Mouse (Mus musculus): Measurements from ENCODE around the gene Tmem222.

The Tmem222 gene

DNA sequence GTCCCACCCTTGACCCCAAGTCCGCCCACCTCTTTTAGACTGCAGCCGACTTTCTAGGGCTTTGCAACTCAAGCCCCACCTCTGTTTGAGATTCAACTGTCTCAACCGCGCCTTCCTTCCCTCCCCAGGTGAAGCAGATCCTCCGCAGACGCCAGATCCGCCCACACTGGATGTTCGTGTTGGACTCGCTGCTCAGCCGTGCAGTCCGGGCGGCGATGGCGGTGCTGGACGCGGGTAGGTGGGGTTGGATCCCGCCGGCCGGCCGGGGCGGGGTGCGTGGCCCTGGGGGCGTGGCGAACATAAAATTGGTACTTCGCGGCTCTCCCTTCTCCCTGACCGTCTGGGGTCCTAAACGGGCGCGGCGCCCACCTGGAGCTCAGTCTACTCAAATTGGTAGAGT lies 26.4 kb downstream of the Tmem222 start:
- no peak for DNase-seq (ENCODE audit: low read depth, low spot score)

DNA sequence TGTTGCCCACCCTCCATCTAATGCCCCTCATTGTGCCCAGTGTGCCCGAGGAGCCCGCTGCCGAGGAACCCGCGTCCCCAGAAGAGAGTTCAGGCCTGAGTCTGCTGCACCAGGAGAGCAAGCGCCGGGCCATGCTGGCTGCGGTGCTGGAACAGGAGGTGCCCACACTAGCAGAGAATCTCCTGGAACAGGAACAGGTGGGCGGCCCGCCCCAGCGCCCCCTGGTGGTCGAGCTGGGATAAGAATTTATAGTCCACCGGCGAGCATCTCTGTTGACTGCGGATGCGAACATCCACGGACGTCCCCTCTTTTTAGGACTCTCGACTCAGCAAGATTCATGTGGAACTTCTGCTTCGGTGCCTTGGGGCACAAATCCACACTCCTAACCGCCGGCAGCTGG lies 27.0 kb downstream of the Tmem222 start:
- DNase-seq (ENCODE audit: low read depth, low spot score): peak; percentile 35

DNA sequence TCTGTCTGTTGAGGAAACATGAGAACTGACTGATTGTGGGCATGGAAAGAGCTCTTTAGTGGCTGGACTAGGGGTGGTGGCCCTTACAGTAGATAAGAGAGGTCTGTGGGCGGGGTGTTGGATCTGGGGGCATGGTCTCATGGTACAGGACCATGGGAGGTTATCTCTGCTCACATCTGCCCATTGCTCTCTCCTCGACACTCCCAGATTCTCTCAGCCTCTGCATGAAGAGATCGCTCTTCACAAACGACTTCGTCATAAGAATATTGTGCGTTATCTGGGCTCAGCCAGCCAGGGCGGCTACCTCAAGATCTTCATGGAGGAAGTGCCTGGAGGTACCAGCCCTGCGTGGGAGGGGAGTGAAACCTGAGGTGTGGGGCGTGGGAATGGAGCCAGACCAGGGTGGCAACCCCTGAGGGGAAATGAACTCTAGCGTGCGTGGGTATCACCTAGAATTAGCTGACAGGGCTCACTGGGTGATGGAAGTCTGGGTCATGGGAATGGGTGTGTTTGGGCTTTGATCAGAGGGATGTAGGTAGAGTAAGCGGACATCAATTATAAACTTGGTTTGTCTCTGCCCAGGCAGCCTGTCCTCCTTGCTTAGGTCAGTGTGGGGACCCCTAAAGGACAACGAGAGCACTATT lies 29.7 kb downstream of the Tmem222 start:
- no peak for DNase-seq (ENCODE audit: low read depth, low spot score)

DNA sequence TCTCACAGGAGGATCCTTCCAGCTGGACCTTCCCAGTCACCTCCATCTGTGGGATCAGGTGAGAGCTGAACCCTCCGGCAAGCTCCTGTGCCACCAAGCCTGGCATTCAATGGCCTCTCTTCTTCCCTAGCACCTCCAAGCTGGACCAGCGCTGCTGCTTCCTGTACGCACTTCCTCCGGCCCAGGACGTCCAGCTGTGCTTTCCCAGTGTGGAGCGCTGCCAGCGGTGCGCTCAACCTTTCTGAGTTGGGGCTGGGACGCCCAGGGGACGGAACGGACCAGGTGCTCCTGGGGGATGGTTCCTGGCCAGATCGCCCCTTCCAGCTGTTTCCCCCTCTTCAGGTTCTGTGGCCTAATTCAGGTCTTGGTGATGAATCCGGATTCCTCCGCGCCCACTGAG lies 30.5 kb downstream of the Tmem222 start:
- no peak for DNase-seq (ENCODE audit: low read depth, low spot score)

DNA sequence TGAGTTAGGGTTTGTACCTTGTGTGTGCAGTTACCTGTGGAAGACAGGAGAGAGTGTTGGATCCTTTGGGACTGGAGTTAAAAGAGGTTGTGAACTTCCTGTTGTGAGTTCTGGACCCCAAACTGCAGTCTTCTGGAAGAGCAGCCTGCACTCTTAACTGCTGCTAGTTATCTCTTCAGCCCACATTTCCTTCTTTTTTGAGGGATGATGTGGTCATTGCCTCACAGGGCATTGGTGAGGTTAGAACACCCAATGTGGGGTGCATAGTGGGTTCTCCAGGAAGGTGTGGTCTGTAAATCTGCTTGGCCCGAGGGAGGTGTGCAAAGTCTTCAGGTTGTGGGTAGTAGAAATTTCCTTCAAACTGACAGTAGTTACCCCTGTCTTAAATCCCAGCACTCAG lies 33.3 kb downstream of the Tmem222 start:
- DNase-seq (ENCODE audit: low read depth, low spot score): no peak

DNA sequence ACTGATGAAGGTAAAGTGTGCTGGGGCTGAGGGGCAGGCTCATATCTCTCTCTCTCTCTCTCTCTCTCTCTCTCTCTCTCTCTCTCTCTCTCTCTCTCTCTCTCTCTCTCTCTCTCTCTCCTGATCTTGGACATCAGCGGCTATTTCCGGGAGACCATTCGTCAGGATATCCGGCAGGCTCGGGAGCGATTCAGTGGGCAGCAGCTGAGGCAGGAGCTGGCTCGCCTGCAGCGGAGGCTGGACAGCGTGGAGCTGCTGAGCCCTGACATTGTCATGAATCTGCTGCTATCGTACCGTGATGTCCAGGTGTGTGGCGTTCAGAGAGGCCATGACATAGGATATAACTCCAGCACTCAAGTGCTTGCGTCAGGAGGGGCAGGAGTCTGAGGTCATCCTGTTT lies 34.1 kb downstream of the Tmem222 start:
- no peak for DNase-seq (ENCODE audit: low read depth, low spot score)

DNA sequence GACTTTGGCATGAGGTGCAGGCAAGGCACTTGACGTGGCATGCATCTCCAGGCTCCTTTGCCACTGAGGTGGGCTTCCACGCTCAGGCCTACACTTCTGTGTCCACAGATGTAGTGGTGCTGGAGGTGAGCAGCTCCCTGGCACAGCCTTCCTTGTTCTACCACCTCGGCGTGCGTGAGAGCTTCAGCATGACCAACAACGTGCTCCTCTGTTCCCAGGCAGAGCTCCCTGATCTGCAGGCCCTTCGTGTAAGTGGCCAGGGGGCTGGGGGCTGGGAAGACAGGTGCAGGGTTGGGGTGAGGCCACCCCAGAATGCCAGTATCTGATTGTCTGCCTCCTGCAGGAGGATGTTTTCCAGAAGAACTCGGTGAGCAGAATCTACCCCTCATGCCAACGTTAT lies 34.9 kb downstream of the Tmem222 start:
- no peak for DNase-seq (ENCODE audit: low read depth, low spot score)

DNA sequence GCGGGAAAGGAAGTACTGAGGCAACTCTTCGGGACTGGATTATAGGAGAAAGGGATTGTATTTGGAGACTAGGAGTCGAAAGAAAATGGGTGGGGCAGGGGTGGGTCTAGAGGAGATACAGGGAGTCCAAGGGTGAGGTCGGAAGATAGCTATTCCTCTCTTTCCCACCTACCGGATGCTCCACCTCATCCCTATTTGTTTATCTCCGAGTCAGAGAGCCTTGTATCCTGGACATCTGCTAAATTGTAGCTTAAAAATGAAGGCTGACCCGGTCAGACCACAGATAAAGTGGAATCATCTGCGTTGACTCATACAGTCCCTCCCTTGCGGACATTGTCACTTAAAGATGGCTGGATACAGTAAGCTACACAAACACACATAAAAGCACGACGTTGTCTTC lies 35.7 kb downstream of the Tmem222 start:
- no peak for DNase-seq (ENCODE audit: low read depth, low spot score)

DNA sequence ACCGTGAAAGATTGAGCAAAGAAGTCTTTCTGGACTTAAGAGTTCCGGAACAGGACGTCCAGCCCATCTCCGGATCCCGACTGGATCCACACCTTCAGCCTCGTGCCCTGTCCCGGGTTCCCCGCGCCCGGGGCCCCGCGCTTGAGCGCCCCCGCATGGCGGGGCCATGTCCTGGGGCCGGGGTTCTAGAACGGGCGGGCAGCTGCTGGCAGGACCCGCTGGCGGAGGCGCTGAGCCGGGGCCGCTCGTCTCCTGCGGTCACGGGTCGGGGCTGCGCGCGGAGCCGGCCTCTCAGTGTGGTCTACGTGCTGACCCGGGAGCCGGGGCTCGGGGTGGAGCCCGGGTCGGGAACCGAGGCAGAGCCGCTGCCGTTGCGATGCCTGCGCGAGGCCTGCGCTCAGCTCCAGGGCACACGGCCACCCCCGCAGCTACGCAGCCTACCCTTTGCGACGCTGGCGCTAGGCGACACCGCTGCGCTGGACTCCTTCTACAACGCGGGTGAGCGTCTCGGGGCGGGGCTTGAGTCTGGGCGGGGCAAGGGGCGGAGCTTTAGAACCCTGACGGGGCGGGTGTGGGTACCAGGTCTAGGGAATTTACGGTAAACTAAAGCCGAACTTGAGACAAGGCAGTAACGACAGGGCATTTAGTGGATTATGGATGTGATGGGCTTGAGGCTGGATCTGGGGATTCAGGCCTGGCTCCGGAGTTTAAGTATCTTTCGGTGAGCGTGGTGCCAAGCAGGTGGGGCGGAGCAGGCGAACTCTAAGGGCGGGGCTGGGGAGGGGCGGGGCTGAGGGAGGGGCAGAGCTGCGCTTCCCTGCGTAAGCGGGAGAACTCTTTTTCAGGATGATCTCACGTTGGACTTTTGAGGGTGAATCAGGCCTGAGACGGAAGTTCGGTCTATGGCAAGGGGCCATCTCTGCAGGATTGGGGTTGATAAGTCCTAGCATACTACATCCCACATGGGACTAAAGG lies 36.4 kb downstream of the Tmem222 start:
- peak; percentile 95 for DNase-seq (ENCODE audit: low read depth, low spot score)

DNA sequence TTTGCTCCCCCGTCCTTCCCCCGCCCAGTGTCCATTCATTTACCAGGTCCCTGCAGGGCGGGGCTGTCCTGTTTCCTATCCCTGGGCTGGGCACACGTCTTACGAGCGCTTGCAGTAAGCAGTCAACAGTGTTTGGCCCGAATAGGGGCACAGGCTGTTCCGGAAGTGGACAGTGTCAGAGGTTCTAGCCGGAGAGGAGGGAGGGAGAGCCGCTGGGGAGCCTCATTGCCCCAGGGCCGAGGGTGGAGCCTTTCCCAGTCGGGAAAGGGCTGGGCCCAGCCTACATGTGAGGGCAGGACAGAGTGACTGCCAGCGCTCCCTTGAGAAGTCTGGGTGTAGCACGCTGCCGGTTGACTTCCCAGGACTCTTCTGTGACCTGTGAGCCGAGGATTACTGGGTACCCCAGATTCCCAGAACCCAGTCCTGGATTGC lies 37.1 kb downstream of the Tmem222 start, which contains the start of gene Map3k6:
Gene Map3k6, plus strand, starts transcription at position 329 of the 432 bp plus-strand sequence.
- DNase-seq (ENCODE audit: low read depth, low spot score): peak; percentile 82

DNA sequence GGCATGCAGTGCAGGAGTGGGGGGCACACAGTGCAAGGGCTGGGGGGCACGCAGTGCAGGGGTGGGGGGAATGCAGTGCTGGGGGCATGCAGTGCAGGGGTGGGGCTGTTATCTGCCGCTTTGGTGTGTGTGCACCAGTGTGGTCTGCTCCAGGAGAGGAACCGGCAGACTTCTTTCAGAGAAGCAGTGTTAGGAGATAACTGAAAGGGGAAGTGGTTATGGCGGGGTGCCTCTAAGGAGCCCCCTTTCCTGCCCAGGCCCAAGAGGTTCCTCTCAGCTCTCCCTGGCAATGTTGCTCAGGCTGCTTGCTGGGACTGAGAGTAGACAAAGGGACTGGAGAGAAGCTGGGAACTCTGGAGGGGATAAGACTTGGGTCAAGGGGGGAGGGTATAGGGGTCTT lies 39.7 kb downstream of the Tmem222 start:
- no peak for DNase-seq (ENCODE audit: low read depth, low spot score)

DNA sequence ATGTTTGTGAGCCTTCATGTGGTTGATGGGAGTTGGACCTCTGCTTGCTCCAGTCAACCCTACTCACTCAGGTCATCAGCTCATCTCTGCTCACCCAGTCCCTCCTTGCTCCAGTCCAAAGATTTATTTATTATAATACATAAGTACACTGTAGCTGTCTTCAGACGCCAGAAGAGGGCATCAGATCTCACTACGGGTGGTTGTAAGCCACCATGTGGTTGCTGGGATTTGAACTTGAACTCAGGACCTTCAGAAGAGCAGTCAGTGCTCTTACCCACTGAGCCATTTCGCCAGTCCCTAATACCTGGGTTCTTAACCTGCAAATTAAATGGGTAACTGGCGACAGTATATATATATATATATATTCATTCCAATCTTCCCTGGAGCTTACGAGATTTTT lies 42.2 kb downstream of the Tmem222 start:
- DNase-seq (ENCODE audit: low read depth, low spot score): no peak

DNA sequence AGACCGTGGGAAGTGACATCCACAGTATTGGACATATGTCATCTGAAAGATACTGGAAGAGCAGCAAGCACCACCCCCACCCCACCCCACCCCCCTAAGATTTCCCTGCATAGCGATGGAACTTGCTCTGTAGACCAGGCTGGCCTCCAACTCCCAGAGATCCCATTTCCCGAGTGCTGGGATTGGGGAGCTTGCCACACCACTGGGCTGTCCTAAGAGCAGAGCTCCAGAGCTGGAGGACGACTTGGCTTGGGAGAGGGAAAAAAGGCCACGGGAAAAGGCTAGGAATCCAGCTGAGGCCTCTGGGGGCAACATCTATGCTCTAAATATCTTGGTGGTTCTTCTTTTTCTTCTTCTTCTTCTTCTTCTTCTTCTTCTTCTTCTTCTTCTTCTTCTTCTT lies 42.8 kb downstream of the Tmem222 start:
- DNase-seq (ENCODE audit: low read depth, low spot score): no peak

DNA sequence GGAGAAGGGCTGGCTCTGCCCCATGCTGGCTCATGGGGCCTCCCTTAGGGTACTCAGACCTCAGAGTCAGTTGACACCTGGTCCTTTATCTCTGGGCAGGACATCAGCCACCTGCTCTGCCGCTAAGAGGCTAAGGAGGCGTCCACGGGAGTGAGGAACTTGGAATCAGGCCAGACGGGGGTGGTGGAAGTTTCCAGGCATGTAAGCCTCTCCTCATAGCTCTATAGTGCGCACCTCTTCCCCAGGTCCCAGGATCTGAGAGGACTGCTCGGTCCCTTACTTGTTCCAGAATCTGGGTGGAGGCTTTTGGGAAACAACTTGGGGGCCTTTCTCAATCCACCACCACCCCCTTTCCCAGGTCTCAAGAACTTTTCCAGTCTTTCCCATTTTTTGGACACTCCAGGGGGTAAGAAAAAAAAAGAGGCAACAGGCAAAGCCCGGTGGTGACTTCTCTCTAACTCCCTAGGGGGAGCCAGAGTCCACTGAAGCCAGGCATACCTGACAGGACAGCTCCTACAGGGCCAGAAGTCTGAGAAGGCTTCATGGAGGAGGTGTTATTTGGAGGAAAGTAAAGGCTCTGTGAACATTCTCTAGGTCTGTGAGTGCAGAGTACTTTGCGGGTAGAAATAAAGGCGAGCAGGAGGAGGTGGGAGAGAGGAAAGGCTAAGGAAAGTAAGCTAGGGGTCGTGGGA lies 44.2 kb downstream of the Tmem222 start:
- DNase-seq (ENCODE audit: low read depth, low spot score): peak; percentile 56

DNA sequence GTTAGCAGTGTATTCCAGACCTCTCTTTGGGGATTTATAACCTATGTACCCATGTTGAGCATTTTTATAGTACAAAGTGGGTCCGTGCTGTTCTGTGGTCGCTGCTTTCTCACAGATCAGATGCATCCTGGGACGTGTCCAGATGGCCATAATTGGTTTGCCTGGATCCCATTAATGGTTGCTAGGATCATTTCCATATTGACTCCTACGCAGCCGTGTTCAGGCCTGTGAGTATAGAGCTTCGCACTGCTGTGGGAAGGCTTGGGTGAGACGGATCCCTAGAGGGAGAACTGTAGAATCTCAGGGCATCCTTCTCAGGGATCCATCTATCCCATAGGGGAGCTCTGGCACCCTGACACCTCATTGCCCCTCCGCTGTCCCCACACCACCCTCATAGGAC lies 48.0 kb downstream of the Tmem222 start:
- DNase-seq (ENCODE audit: low read depth, low spot score): no peak

DNA sequence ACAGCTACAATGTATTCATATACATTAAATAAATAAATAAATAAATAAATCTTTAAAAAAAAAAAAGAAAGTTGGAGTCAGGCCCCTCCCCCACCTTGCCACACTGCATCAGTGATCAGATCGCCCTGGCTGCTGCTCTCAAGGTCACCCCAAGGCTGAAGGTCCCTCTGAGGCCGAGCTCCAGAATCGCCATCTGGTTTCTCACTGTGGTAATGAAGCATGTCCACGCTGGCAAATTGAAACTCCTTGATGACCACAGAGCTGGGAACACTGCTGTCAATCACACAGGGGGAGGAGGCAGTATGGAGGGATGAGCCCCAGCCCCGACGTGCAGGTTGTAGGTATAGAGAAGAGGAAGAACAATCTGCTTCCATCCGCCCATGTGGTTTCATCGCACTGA lies 50.0 kb downstream of the Tmem222 start:
- DNase-seq (ENCODE audit: low read depth, low spot score): no peak

DNA sequence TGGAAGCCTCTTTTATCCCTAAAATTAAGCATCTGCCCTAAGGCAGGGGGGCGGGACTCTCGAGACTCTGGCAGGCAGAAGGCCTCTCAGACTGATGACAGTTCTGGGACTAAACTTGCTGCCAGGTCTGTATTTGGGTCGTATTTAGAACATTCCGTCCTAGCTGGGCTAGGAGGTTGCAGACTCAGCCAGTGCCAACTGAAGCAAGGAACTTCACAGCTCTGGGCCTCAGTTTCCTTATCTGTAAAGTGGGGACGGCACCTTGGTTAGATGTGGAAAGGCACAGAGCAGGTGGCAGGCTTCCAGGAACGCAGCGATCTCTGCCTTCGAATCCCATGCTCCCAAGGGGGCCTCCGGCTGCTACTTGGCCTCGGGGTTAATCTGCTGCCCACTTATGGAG lies 51.5 kb downstream of the Tmem222 start:
- no peak for DNase-seq (ENCODE audit: low read depth, low spot score)

DNA sequence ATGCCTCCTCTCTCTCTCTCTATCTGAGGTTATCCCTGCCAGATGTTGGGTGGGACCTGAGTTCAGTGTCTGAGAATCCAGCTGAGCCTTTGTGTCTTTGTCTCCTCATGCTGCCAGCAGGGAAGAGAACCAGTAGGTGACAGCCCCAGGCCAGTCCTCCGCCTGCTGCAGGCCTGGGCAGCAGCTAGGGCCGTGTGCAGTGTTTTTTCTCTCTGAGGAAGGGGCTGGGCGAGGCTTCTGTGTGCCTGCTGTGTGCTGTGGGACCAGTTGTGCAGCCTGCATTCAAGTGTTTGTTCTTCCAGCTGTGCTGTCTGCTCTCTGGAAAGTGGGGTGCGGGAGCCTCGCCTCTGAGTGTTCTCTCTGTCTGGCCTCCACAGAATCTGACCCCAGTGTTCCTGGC lies 53.7 kb downstream of the Tmem222 start:
- DNase-seq (ENCODE audit: low read depth, low spot score): no peak

DNA sequence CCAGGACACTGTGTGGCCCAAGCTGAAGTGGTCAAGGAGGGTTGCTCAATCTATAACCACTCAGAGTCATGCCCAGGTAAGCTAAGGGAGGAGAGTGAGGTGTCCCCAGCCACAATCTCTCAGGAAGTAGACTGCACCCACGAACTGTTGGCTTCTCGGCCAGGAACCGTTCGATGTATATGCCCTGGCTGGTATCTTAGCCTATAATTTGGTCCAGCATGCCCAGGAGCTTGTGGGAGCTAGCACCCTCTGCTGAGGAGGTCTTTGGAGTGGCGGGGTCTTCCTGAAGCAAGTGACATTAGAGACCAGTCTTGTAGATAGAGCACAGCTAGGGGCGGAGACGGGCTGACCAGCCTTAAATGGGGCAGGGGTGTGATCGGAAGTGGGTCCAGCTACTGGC lies 55.9 kb downstream of the Tmem222 start:
- DNase-seq (ENCODE audit: low read depth, low spot score): no peak

DNA sequence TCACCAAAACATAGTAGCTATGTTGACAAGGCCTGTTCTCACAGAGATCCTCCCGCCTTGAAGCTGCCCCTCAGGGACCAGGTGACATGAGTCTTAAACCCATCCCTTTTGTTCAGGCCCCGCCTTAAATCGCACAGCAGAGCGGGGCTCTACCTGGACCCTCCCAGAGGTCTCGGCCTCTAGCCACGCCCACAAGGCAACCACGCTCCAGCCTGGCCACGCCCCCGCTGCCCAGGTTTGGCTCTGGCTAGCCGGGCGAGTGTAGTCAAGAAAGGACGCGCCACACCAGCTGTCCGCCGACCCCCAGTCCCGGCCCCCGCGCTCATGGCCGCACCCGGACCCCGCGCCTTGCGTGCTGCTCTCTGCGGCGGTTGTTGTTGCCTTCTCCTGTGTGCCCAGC lies 56.9 kb downstream of the Tmem222 start:
- no peak for DNase-seq (ENCODE audit: low read depth, low spot score)

DNA sequence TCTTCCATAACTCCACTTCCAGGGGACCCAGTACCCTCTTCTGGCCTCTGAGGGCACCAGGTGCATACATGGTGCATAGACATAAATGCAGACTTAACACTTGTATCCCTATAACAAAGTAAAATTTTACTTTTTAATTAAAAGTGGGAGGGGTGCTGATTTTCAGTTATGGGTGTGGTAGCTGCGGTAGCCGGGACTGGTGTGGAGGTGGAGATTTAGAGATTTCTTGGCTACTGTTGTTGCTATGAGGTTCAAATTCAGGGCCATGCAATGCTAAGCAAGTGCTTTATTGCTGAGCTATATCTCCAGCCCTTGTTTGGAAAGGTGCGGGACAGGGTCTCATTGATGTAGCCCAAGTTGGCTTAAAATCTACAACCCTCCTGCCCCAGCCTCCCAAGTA lies 58.8 kb downstream of the Tmem222 start:
- DNase-seq (ENCODE audit: low read depth, low spot score): no peak

DNA sequence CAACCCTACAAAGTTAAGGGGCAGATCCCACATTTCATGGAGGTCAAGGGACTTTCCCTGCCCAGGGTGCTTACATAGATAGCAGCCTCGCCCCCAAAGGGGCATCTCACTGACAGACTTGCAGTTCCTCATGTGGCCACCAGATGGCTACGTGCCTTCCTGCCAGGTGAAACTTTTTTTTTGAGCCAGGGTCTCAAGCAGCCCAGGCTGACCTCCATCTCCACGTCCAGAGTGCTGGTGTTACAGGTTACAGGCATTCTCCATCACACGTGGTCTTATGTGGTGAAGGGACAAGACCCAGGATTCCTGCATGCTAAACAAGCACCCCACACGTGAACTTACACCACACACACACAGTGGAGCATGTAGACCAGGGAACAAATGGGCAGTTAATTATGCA lies 60.0 kb downstream of the Tmem222 start:
- peak; percentile 66 for DNase-seq (ENCODE audit: low read depth, low spot score)
